Mouse (Mus musculus) kidney, embryonic 15.5 days (tissue): ENCODE measurements around the gene Vps37b. TPM values are rescaled to one million over a fixed set of nuclear protein-coding genes. Genes with fewer than 3 reads are reported as not detected.
"Not testable (repeated sequence)": the region's sequence is repeated elsewhere in the genome, so short reads cannot be mapped to it uniquely, and the experiment has no call there.

Experiments
- ATAC-seq: fragments of 200-750 bp; cut with Nextera tagmentation; replicated peaks from 2 replicates; pipeline ENCODE4 v1.8.0; 2017; ENCODE audit warnings: moderate TSS enrichment; ENCODE audit not compliant: low FRiP score
- H3K27ac ChIP-seq: fragments of 300-500 bp; sonication (generic); 2 replicates; pipeline ENCODE4 v1.5.1; 2015; ENCODE audit warnings: mild to moderate bottlenecking, inconsistent platforms
- H3K27me3 ChIP-seq: fragments of 300-500 bp; sonication (generic); 2 replicates; pipeline ENCODE4 v1.6.1; 2015; ENCODE audit warnings: inconsistent platforms
- H3K36me3 ChIP-seq: fragments of 300-500 bp; sonication (generic); 2 replicates; pipeline ENCODE4 v1.6.1; 2015; ENCODE audit warnings: inconsistent platforms
- H3K4me1 ChIP-seq: fragments of 300-500 bp; sonication (generic); 2 replicates; pipeline ENCODE4 v1.6.1; 2015; ENCODE audit warnings: inconsistent platforms
- H3K4me2 ChIP-seq: fragments of 300-500 bp; sonication (generic); 2 replicates; pipeline ENCODE4 v1.6.1; 2015; ENCODE audit warnings: moderate library complexity, mild to moderate bottlenecking, inconsistent platforms
- H3K4me3 ChIP-seq: fragments of 300-500 bp; sonication (generic); replicated peaks from 2 replicates; pipeline ENCODE4 v1.5.1; 2015; ENCODE audit warnings: mild to moderate bottlenecking, inconsistent platforms
- H3K9ac ChIP-seq: fragments of 300-500 bp; sonication (generic); 2 replicates; pipeline ENCODE4 v1.6.1; 2015; ENCODE audit warnings: mild to moderate bottlenecking, inconsistent platforms
- H3K9me3 ChIP-seq: fragments of 300-500 bp; sonication (generic); replicated peaks from 2 replicates; pipeline ENCODE4 v1.6.1; 2016; ENCODE audit warnings: inconsistent platforms
- WGBS: fragments of 180-500 bp; shearing (Covaris S2); methylation state at CpG from one replicate; pipeline ENCODE4 v1.1.7; 2015; ENCODE audit warnings: mixed read lengths; 5-methylcytosine and 5-hydroxymethylcytosine counted together
- polyA plus RNA-seq: library from polyadenylated mRNA; unstranded; fragments of >200 nt; fragmentation: Nextera tagmentation; extraction: Ambion mirVana; gene quantifications from 2 replicates; pipeline ENCODE4 v1.2.1, GENCODE M21; 2015

Gene Vps37b
- polyA plus RNA-seq, 1 experiment from 2014 or later, result 35.3 TPM

GRCm38 (mm10) chr5:124058749-124059148, 26.7 kb upstream of the Vps37b start:
- Histone ChIP-seq H3K36me3 (no peaks in the 10 kb centered on the region), H3K9ac (no peak overlapping the region), H3K27me3 (no peaks in the 10 kb centered on the region), H3K9me3 (no peaks in the 10 kb centered on the region), H3K4me1 (peaks cover 29% of the 10 kb centered on the region; the same call in 1 of the 2 replicates), H3K4me2 (no peak overlapping the region), H3K4me3 (no peak overlapping the region), H3K27ac (no peak overlapping the region)
- no peak for ATAC-seq
- 94% methylated on average over 7 of the region's 7 CpGs for WGBS

GRCm38 (mm10) chr5:124056956-124057355, 24.9 kb upstream of the Vps37b start:
- 50% methylated on average over 4 of the region's 4 CpGs for WGBS
- Histone ChIP-seq H3K4me2 (no peak overlapping the region), H3K27ac (no peak overlapping the region)

GRCm38 (mm10) chr5:124056219-124056618, 24.1 kb upstream of the Vps37b start:
- no peak overlapping the region for H3K4me2 ChIP-seq
- H3K27me3 ChIP-seq, result no peaks in the 10 kb centered on the region
- H3K36me3 ChIP-seq, result no peaks in the 10 kb centered on the region
- H3K9ac ChIP-seq, result no peak overlapping the region
- H3K4me3 ChIP-seq, result no peak overlapping the region
- 94% methylated on average over 1 of the region's 1 CpGs for WGBS
- no peak overlapping the region for H3K27ac ChIP-seq
- no peaks in the 10 kb centered on the region for H3K9me3 ChIP-seq
- ATAC-seq, result no peak
- peaks cover 18% of the 10 kb centered on the region; the same call in 1 of the 2 replicates for H3K4me1 ChIP-seq

More at GRCm38 (mm10) chr5:124056956-124057355, 24.9 kb upstream of the Vps37b start:
- H3K36me3 ChIP-seq, result no peaks in the 10 kb centered on the region
- no peaks in the 10 kb centered on the region for H3K27me3 ChIP-seq
- H3K4me1 ChIP-seq, result peaks cover 19% of the 10 kb centered on the region; the same call in 1 of the 2 replicates
- ATAC-seq, result no peak
- no peak overlapping the region for H3K9ac ChIP-seq
- no peaks in the 10 kb centered on the region for H3K9me3 ChIP-seq
- H3K4me3 ChIP-seq, result no peak overlapping the region

GRCm38 (mm10) chr5:124052641-124053040, 20.6 kb upstream of the Vps37b start:
- WGBS, result 91% methylated on average over 7 of the region's 7 CpGs
- not testable (repeated sequence) for H3K9ac ChIP-seq, H3K36me3 ChIP-seq, H3K4me2 ChIP-seq, H3K27me3 ChIP-seq, H3K27ac ChIP-seq, H3K4me3 ChIP-seq, H3K9me3 ChIP-seq, ATAC-seq
- H3K4me1 ChIP-seq, result peaks cover 36% of the 10 kb centered on the region

GRCm38 (mm10) chr5:124051899-124052491, 19.9 kb upstream of the Vps37b start:
- Histone ChIP-seq H3K9me3 (no peaks in the 10 kb centered on the region), H3K9ac (no peak overlapping the region), H3K36me3 (no peaks in the 10 kb centered on the region), H3K27ac (no peak overlapping the region), H3K27me3 (no peaks in the 10 kb centered on the region), H3K4me2 (no peak overlapping the region), H3K4me1 (peaks cover 42% of the 10 kb centered on the region), H3K4me3 (no peak overlapping the region)
- WGBS, result 72% methylated on average over 11 of the region's 11 CpGs
- ATAC-seq, result peak; percentile 77; the same call in 1 of the 2 replicates

GRCm38 (mm10) chr5:124050095-124051050, 18.3 kb upstream of the Vps37b start:
- Histone ChIP-seq H3K4me3 (no peak overlapping the region), H3K4me2 (no peak overlapping the region), H3K36me3 (no peaks in the 10 kb centered on the region), H3K9me3 (no peaks in the 10 kb centered on the region), H3K27ac (peak overlapping the region; percentile 80), H3K4me1 (peaks cover 40% of the 10 kb centered on the region), H3K27me3 (no peaks in the 10 kb centered on the region), H3K9ac (no peak overlapping the region)
- WGBS, result 49% methylated on average over 14 of the region's 14 CpGs
- 0 out of 2 replicates have a peak, but pooled peaks have one; percentile 34 for ATAC-seq

GRCm38 (mm10) chr5:124049249-124050045, 17.4 kb upstream of the Vps37b start:
- WGBS, result 42% methylated on average over 15 of the region's 15 CpGs
- Histone ChIP-seq H3K36me3 (no peaks in the 10 kb centered on the region), H3K27me3 (no peaks in the 10 kb centered on the region), H3K4me3 (no peak overlapping the region), H3K4me1 (peaks cover 40% of the 10 kb centered on the region), H3K4me2 (0 out of 2 replicates have a peak overlapping the region, but pooled peaks have one; percentile 14), H3K9ac (no peak overlapping the region), H3K27ac (peak overlapping the region; percentile 80), H3K9me3 (no peaks in the 10 kb centered on the region)
- ATAC-seq, result peak; percentile 13; the same call in 1 of the 2 replicates

GRCm38 (mm10) chr5:124046741-124047401, 14.8 kb upstream of the Vps37b start:
- Histone ChIP-seq H3K4me2 (no peak overlapping the region), H3K36me3 (no peaks in the 10 kb centered on the region), H3K9me3 (no peaks in the 10 kb centered on the region), H3K9ac (no peak overlapping the region), H3K4me1 (peaks cover 43% of the 10 kb centered on the region), H3K27me3 (no peaks in the 10 kb centered on the region), H3K4me3 (no peak overlapping the region), H3K27ac (peak overlapping the region; percentile 58; the same call in 1 of the 2 replicates)
- peak; percentile 44; the same call in 1 of the 2 replicates for ATAC-seq
- WGBS, result 72% methylated on average over 7 of the region's 7 CpGs

GRCm38 (mm10) chr5:124045453-124046010, 13.5 kb upstream of the Vps37b start:
- no peaks in the 10 kb centered on the region for H3K36me3 ChIP-seq
- no peaks in the 10 kb centered on the region for H3K27me3 ChIP-seq
- H3K4me1 ChIP-seq, result peaks cover 35% of the 10 kb centered on the region
- H3K4me3 ChIP-seq, result no peak overlapping the region
- H3K27ac ChIP-seq, result peak overlapping the region; percentile 10; the same call in 1 of the 2 replicates
- no peaks in the 10 kb centered on the region for H3K9me3 ChIP-seq
- 33% methylated on average over 11 of the region's 11 CpGs for WGBS
- H3K4me2 ChIP-seq, result no peak overlapping the region
- no peak for ATAC-seq
- H3K9ac ChIP-seq, result no peak overlapping the region

- WGBS, result 91% methylated on average over 5 of the region's 5 CpGs
- H3K4me2 ChIP-seq, result no peak overlapping the region
- H3K9ac ChIP-seq, result no peak overlapping the region
- no peaks in the 10 kb centered on the region for H3K27me3 ChIP-seq
- no peak overlapping the region for H3K27ac ChIP-seq
- no peak overlapping the region for H3K4me3 ChIP-seq
- ATAC-seq, result no peak
- no peaks in the 10 kb centered on the region for H3K9me3 ChIP-seq
- peaks cover 20% of the 10 kb centered on the region for H3K4me1 ChIP-seq
- H3K36me3 ChIP-seq, result no peaks in the 10 kb centered on the region
These were observed 11.9 kb upstream of the Vps37b start for GRCm38 (mm10) chr5:124043999-124044398.
